Mouse (Mus musculus) lung, postnatal 0 days (tissue): ENCODE measurements around the gene Nexn. TPM values are rescaled to one million over a fixed set of nuclear protein-coding genes. Genes with fewer than 3 reads are reported as not detected.

ENCODE experiments used
- ATAC-seq: fragments of 200-750 bp; cut with Nextera tagmentation; 2 replicates; pipeline ENCODE4 v1.8.0; 2017; ENCODE audit warnings: moderate library complexity
- DNase-seq: peaks from one replicate; pipeline ENCODE4 v3.0.0-alpha.2; 2016; ENCODE audit warnings: low spot score
- H3K27ac ChIP-seq: fragments of 300-500 bp; sonication (generic); 2 replicates; pipeline ENCODE4 v1.5.1; 2014; ENCODE audit warnings: antibody characterized with exemption, mild to moderate bottlenecking, low read length, mixed read lengths
- H3K27me3 ChIP-seq: fragments of 300-500 bp; sonication (generic); replicated peaks from 2 replicates; pipeline ENCODE4 v1.6.1; 2014; ENCODE audit warnings: low read length, mixed read lengths; ENCODE audit not compliant: insufficient read depth
- H3K36me3 ChIP-seq: fragments of 300-500 bp; sonication (generic); 2 replicates; pipeline ENCODE4 v1.6.1; 2014; ENCODE audit warnings: low read length, mixed read lengths; ENCODE audit not compliant: insufficient read depth
- H3K4me1 ChIP-seq: fragments of 300-500 bp; sonication (generic); 2 replicates; pipeline ENCODE4 v1.6.1; 2014; ENCODE audit warnings: antibody characterized with exemption, low read depth, low read length, mixed read lengths; ENCODE audit not compliant: insufficient read depth
- H3K4me2 ChIP-seq: fragments of 300-500 bp; sonication (generic); replicated peaks from 2 replicates; pipeline ENCODE4 v1.6.1; 2014; ENCODE audit warnings: low read depth, mild to moderate bottlenecking, low read length, moderate library complexity, mixed read lengths
- H3K4me3 ChIP-seq: fragments of 300-500 bp; sonication (generic); 2 replicates; pipeline ENCODE4 v1.5.1; 2014; ENCODE audit warnings: low read depth, low read length
- H3K9ac ChIP-seq: fragments of 300-500 bp; sonication (generic); replicated peaks from 2 replicates; pipeline ENCODE4 v1.6.1; 2014; ENCODE audit warnings: low read depth, mild to moderate bottlenecking
- H3K9me3 ChIP-seq: fragments of 300-500 bp; sonication (generic); 2 replicates; pipeline ENCODE4 v1.6.1; 2016; ENCODE audit warnings: low read length, mixed read lengths
- CTCF ChIP-seq: IDR thresholded peaks from 2 replicates; pipeline ENCODE4 v1.5.1; 2016; ENCODE audit warnings: antibody characterized with exemption, mild to moderate bottlenecking
- EP300 ChIP-seq: IDR thresholded peaks from 2 replicates; pipeline ENCODE4 v1.6.1; 2016; ENCODE audit warnings: antibody characterized with exemption, mild to moderate bottlenecking, control low read depth
- WGBS: fragments of 180-500 bp; shearing (Covaris S2); extraction: QIAGEN DNeasy Blood & Tissue Kit; methylation state at CpG from one replicate; pipeline ENCODE4 v1.1.7; 2014; 5-methylcytosine and 5-hydroxymethylcytosine counted together
- polyA plus RNA-seq: library from polyadenylated mRNA; unstranded; fragments of >200 nt; fragmentation: Nextera tagmentation; extraction: Ambion mirVana; gene quantifications from 2 replicates; pipeline ENCODE4 v1.2.1, GENCODE M21; 2015

Nexn gene
- polyA plus RNA-seq, 1 experiment from 2014 or later, result 39.9 TPM

GRCm38 (mm10) chr3:152305080-152305479 is 38.9 kb upstream of the Nexn start:
- Histone ChIP-seq H3K36me3 (no peaks in the 10 kb centered on the region), H3K27me3 (no peaks in the 10 kb centered on the region), H3K9ac (no peak overlapping the region), H3K9me3 (no peaks in the 10 kb centered on the region), H3K27ac (peak overlapping the region; percentile 38; the same call in 1 of the 2 replicates), H3K4me3 (no peak overlapping the region), H3K4me1 (peaks cover 8% of the 10 kb centered on the region; the same call in 1 of the 2 replicates), H3K4me2 (no peak overlapping the region)
- TF ChIP-seq CTCF, result no peak
- no peak for TF ChIP-seq EP300
- WGBS, result 54% methylated on average over 8 of the region's 8 CpGs
- no peak for ATAC-seq
- DNase-seq, result peak; percentile 62

- H3K27me3 ChIP-seq, result no peaks in the 10 kb centered on the region
- ATAC-seq, result peak; percentile 32
- peaks cover 7% of the 10 kb centered on the region; the same call in 1 of the 2 replicates for H3K4me1 ChIP-seq
- peak; percentile 72 for DNase-seq
- no peak overlapping the region for H3K4me2 ChIP-seq
- peak overlapping the region; percentile 38 for H3K27ac ChIP-seq
- TF ChIP-seq CTCF, result no peak
- TF ChIP-seq EP300, result peak; percentile 30; the same call in 1 of the 2 replicates
- 24% methylated on average over 6 of the region's 6 CpGs for WGBS
- no peak overlapping the region for H3K4me3 ChIP-seq
- no peak overlapping the region for H3K9ac ChIP-seq
- no peaks in the 10 kb centered on the region for H3K36me3 ChIP-seq
- no peaks in the 10 kb centered on the region for H3K9me3 ChIP-seq
Observed at GRCm38 (mm10) chr3:152304093-152304815, 38.1 kb upstream of the Nexn start.

DNA sequence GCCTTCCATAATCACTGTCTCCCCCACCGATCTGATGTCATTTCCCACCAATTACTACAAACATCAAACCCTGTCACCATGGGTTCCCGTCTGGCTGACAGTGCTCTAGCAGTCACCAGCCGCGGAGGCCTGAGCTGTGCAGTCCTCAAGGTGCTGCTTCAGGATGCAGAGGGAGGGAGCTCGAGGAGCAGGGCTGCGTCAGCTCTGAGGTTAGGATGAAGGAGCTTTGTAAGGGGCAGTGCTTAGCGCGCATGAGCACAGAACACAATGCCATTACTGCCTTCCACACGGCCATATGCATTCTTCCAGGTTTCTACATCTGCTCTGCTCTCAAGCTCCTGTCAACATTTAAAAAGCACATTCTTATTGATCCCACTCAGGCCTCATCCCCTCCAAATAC is 36.8 kb upstream of the Nexn start:
- H3K4me1 ChIP-seq, result no peaks in the 10 kb centered on the region
- no peaks in the 10 kb centered on the region for H3K36me3 ChIP-seq
- no peak overlapping the region for H3K4me3 ChIP-seq
- H3K27me3 ChIP-seq, result no peaks in the 10 kb centered on the region
- DNase-seq, result no peak
- ATAC-seq, result no peak
- H3K27ac ChIP-seq, result no peak overlapping the region
- no peaks in the 10 kb centered on the region for H3K9me3 ChIP-seq
- TF ChIP-seq CTCF, result no peak
- no peak for TF ChIP-seq EP300
- no peak overlapping the region for H3K9ac ChIP-seq
- H3K4me2 ChIP-seq, result no peak overlapping the region
- WGBS, result 73% methylated on average over 9 of the region's 9 CpGs

DNA sequence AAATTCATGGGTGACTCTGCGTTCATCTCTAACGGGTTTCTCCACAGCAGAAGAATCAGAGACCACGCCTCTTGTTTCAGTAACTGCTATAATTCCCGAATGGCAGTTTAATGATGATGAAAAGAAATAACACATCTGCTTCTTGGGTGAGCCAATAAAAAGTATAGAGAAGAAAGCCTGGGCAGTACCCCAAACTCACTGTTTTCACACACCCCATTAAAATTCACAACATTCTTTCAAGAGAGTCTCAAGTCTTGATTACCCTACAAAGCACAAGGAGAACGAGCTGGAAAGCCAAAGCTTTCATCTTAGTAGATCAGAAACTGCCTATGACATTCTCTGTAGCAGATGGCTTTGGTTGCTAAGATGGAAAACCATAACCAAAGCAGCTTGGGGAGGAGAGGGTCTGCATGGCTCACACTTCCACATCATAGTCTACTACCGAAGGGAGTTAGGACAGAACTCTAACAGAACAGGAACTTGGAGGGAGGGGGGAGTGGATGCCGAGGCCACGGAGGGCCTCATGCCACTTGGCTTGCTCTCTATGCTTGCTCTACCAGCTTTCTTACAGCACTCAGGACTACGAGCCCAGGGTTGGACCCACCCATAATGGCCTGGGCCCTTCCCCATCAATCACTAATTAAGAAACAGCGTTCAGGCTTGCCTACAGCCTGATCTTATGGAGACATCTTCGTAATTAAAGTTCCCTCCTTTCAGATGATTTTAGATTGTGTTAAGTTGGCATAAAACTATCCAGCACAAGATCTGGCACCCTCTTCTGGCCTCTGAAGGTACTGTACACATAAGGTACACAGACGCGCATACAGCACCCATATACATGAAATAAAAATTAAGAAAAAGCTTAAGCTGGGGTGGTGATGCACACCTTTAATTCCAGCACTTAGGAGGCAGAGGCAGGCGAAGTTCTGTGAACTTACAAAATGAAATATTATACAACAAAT is 34.5 kb upstream of the Nexn start:
- H3K27ac ChIP-seq, result peak overlapping the region; percentile 81
- WGBS, result 63% methylated on average over 14 of the region's 14 CpGs

GRCm38 (mm10) chr3:152295896-152296295 is 29.7 kb upstream of the Nexn start:
- Histone ChIP-seq H3K4me2 (no peak overlapping the region), H3K4me1 (no peaks in the 10 kb centered on the region), H3K27me3 (no peaks in the 10 kb centered on the region), H3K36me3 (no peaks in the 10 kb centered on the region), H3K4me3 (no peak overlapping the region), H3K27ac (no peak overlapping the region), H3K9me3 (no peaks in the 10 kb centered on the region), H3K9ac (no peak overlapping the region)
- no peak for TF ChIP-seq CTCF
- WGBS, result 91% methylated on average over 5 of the region's 5 CpGs
- no peak for DNase-seq
- no peak for ATAC-seq

More for the DNA sequence above, 34.5 kb upstream of the Nexn start:
- TF ChIP-seq EP300 (peak; percentile 64), CTCF (peak; percentile 60)
- Histone ChIP-seq H3K4me3 (no peak overlapping the region), H3K9me3 (no peaks in the 10 kb centered on the region), H3K4me1 (no peaks in the 10 kb centered on the region), H3K9ac (no peak overlapping the region), H3K27me3 (no peaks in the 10 kb centered on the region), H3K4me2 (no peak overlapping the region), H3K36me3 (no peaks in the 10 kb centered on the region)
- ATAC-seq (peak; percentile 80), DNase-seq (peak; percentile 93)

DNA sequence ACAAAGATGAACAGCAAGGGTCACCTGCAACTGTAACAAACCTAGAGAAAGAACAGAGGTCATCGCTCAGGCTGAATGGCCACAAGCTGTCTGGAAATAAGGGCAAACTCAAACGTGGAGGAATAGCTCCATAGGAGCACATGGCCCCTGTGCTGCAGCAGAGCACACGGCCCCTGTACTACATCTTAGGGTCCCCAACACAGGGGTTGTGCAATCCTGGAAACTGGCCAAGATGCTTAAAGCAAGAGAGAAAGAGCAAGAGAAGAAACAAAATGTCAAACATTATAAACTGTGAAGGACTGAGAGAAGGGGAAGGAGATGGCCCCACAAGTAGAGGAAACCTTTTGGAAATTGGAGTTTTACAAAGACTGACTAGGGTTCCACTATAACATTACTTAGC is 28.2 kb upstream of the Nexn start:
- no peak overlapping the region for H3K9ac ChIP-seq
- no peak overlapping the region for H3K4me3 ChIP-seq
- 0 out of 2 replicates have a peak, but pooled peaks cover 4% of the 10 kb centered on the region for H3K36me3 ChIP-seq
- no peak overlapping the region for H3K27ac ChIP-seq
- no peak overlapping the region for H3K4me2 ChIP-seq
- TF ChIP-seq EP300 (no peak), CTCF (no peak)
- no peaks in the 10 kb centered on the region for H3K9me3 ChIP-seq
- H3K27me3 ChIP-seq, result no peaks in the 10 kb centered on the region
- DNase-seq (peak; percentile 56), ATAC-seq (peak; percentile 40; the same call in 1 of the 2 replicates)
- WGBS, result 47% methylated on average over 3 of the region's 3 CpGs
- no peaks in the 10 kb centered on the region for H3K4me1 ChIP-seq
